Mouse (Mus musculus) limb, embryonic 11.5 days (tissue): Measurements from ENCODE around the gene Milr1. TPM values are rescaled to one million over a fixed set of nuclear protein-coding genes. Genes with fewer than 3 reads are reported as not detected.
"Not testable (repeated sequence)": the region's sequence is repeated elsewhere in the genome, so short reads cannot be mapped to it uniquely, and the experiment has no call there.

Experiments
- ATAC-seq: fragments of 200-750 bp; cut with Nextera tagmentation; 2 replicates; pipeline ENCODE4 v1.8.0; 2017; ENCODE audit warnings: low read depth; ENCODE audit not compliant: insufficient number of reproducible peaks, low FRiP score, low TSS enrichment
- DNase-seq: peaks from one replicate; pipeline ENCODE4 v3.0.0-alpha.2; 2015; ENCODE audit warnings: low spot score
- H3K27ac ChIP-seq: fragments of 300-500 bp; sonication (generic); replicated peaks from 2 replicates; pipeline ENCODE4 v1.5.1; 2014; ENCODE audit warnings: low read depth, mild to moderate bottlenecking, low read length
- H3K27me3 ChIP-seq: fragments of 300-500 bp; sonication (generic); 2 replicates; pipeline ENCODE4 v1.6.1; 2014; ENCODE audit warnings: mild to moderate bottlenecking, low read length, mixed read lengths; ENCODE audit not compliant: control insufficient read depth, insufficient read depth
- H3K36me3 ChIP-seq: fragments of 300-500 bp; sonication (generic); 2 replicates; pipeline ENCODE4 v1.6.1; 2014; ENCODE audit warnings: mild to moderate bottlenecking, low read length, moderate library complexity, mixed read lengths; ENCODE audit not compliant: control insufficient read depth, insufficient read depth
- H3K4me1 ChIP-seq: fragments of 300-500 bp; sonication (generic); 2 replicates; pipeline ENCODE4 v1.6.1; 2014; ENCODE audit warnings: low read length, mixed read lengths; ENCODE audit not compliant: control insufficient read depth, insufficient read depth
- H3K4me2 ChIP-seq: fragments of 300-500 bp; sonication (generic); 2 replicates; pipeline ENCODE4 v1.6.1; 2014; ENCODE audit warnings: low read depth, mild to moderate bottlenecking, moderate library complexity; ENCODE audit not compliant: severe bottlenecking
- H3K4me3 ChIP-seq: fragments of 300-500 bp; sonication (generic); 2 replicates; pipeline ENCODE4 v1.5.1; 2014; ENCODE audit warnings: low read depth, low read length
- H3K9ac ChIP-seq: fragments of 300-500 bp; sonication (generic); 2 replicates; pipeline ENCODE4 v1.6.1; 2014; ENCODE audit warnings: mild to moderate bottlenecking, low read length
- H3K9me3 ChIP-seq: fragments of 300-500 bp; sonication (generic); 2 replicates; pipeline ENCODE4 v1.6.1; 2016; ENCODE audit warnings: low read length; ENCODE audit not compliant: control insufficient read depth
- WGBS: fragments of 180-500 bp; shearing (Covaris S2); extraction: QIAGEN DNeasy Blood & Tissue Kit; methylation state at CpG from one replicate; pipeline ENCODE4 v1.1.7; 2014; 5-methylcytosine and 5-hydroxymethylcytosine counted together
- polyA plus RNA-seq: library from polyadenylated mRNA; unstranded; fragments of >200 nt; fragmentation: Nextera tagmentation; extraction: Ambion mirVana; gene quantifications from 2 replicates; pipeline ENCODE4 v1.2.1, GENCODE M21; 2014

The Milr1 gene
- polyA plus RNA-seq, 1 experiment from 2014 or later, result 0.89 TPM

GRCm38 (mm10) chr11:106724916-106725235, 26.1 kb upstream of the Milr1 start:
- not testable (repeated sequence) for DNase-seq, H3K36me3 ChIP-seq, H3K27me3 ChIP-seq, H3K4me2 ChIP-seq, H3K4me3 ChIP-seq, H3K9me3 ChIP-seq, ATAC-seq, H3K27ac ChIP-seq, H3K9ac ChIP-seq, H3K4me1 ChIP-seq
- WGBS, result 92% methylated on average over 9 of the region's 9 CpGs

- H3K9ac ChIP-seq, result no peak overlapping the region
- H3K27ac ChIP-seq, result no peak overlapping the region
- H3K4me1 ChIP-seq, result peaks cover 3% of the 10 kb centered on the region; the same call in 1 of the 2 replicates
- no peak overlapping the region for H3K4me2 ChIP-seq
- H3K4me3 ChIP-seq, result no peak overlapping the region
- DNase-seq, result no peak
- no peaks in the 10 kb centered on the region for H3K27me3 ChIP-seq
- 18% methylated on average over 5 of the region's 5 CpGs for WGBS
- no peak for ATAC-seq
- H3K9me3 ChIP-seq, result no peaks in the 10 kb centered on the region
- H3K36me3 ChIP-seq, result no peaks in the 10 kb centered on the region
Measured at GRCm38 (mm10) chr11:106727967-106728366, 23.1 kb upstream of the Milr1 start.

- Histone ChIP-seq H3K36me3 (no peaks in the 10 kb centered on the region), H3K9me3 (no peaks in the 10 kb centered on the region), H3K4me3 (no peak overlapping the region), H3K4me1 (peaks cover 3% of the 10 kb centered on the region; the same call in 1 of the 2 replicates), H3K4me2 (no peak overlapping the region), H3K27ac (no peak overlapping the region), H3K9ac (no peak overlapping the region), H3K27me3 (no peaks in the 10 kb centered on the region)
- no peak for DNase-seq
- no peak for ATAC-seq
- 68% methylated on average over 10 of the region's 10 CpGs for WGBS
Measured at GRCm38 (mm10) chr11:106728402-106729366, 22.3 kb upstream of the Milr1 start.

GRCm38 (mm10) chr11:106729656-106730055, 21.4 kb upstream of the Milr1 start:
- H3K27me3 ChIP-seq, result no peaks in the 10 kb centered on the region
- no peak overlapping the region for H3K27ac ChIP-seq
- no peaks in the 10 kb centered on the region for H3K36me3 ChIP-seq
- H3K4me2 ChIP-seq, result no peak overlapping the region
- no peak overlapping the region for H3K9ac ChIP-seq
- no peak overlapping the region for H3K4me3 ChIP-seq
- ATAC-seq, result no peak
- WGBS, result 100% methylated on average over 1 of the region's 1 CpGs
- no peaks in the 10 kb centered on the region for H3K9me3 ChIP-seq
- H3K4me1 ChIP-seq, result peaks cover 3% of the 10 kb centered on the region; the same call in 1 of the 2 replicates
- no peak for DNase-seq

- ATAC-seq (no peak), DNase-seq (no peak)
- no peaks in the 10 kb centered on the region for H3K36me3 ChIP-seq
- no peak overlapping the region for H3K27ac ChIP-seq
- H3K4me3 ChIP-seq, result no peak overlapping the region
- WGBS, result 84% methylated on average over 4 of the region's 4 CpGs
- H3K9ac ChIP-seq, result no peak overlapping the region
- no peaks in the 10 kb centered on the region for H3K27me3 ChIP-seq
- no peak overlapping the region for H3K4me2 ChIP-seq
- peaks cover 3% of the 10 kb centered on the region; the same call in 1 of the 2 replicates for H3K4me1 ChIP-seq
- no peaks in the 10 kb centered on the region for H3K9me3 ChIP-seq
Measured at GRCm38 (mm10) chr11:106730714-106731113, 20.3 kb upstream of the Milr1 start.

- Histone ChIP-seq H3K4me2 (no peak overlapping the region), H3K9me3 (no peaks in the 10 kb centered on the region), H3K4me3 (no peak overlapping the region), H3K9ac (peak overlapping the region; percentile 30; the same call in 1 of the 2 replicates), H3K27me3 (no peaks in the 10 kb centered on the region), H3K27ac (0 out of 2 replicates have a peak overlapping the region, but pooled peaks have one; percentile 21), H3K4me1 (0 out of 2 replicates have a peak, but pooled peaks cover 3% of the 10 kb centered on the region), H3K36me3 (no peaks in the 10 kb centered on the region)
- WGBS, result 83% methylated on average over 3 of the region's 3 CpGs
- no peak for DNase-seq
- ATAC-seq, result no peak
Measured at GRCm38 (mm10) chr11:106736614-106737013, 14.4 kb upstream of the Milr1 start.

GRCm38 (mm10) chr11:106737178-106737621, 13.8 kb upstream of the Milr1 start:
- peak overlapping the region; percentile 24; the same call in 1 of the 2 replicates for H3K9ac ChIP-seq
- no peak overlapping the region for H3K27ac ChIP-seq

GRCm38 (mm10) chr11:106739116-106739515, 11.9 kb upstream of the Milr1 start:
- DNase-seq (no peak), ATAC-seq (no peak)
- 96% methylated on average over 2 of the region's 2 CpGs for WGBS
- Histone ChIP-seq H3K9ac (no peak overlapping the region), H3K27ac (no peak overlapping the region), H3K9me3 (no peaks in the 10 kb centered on the region), H3K4me3 (no peak overlapping the region), H3K36me3 (no peaks in the 10 kb centered on the region), H3K4me2 (no peak overlapping the region), H3K27me3 (no peaks in the 10 kb centered on the region), H3K4me1 (0 out of 2 replicates have a peak, but pooled peaks cover 3% of the 10 kb centered on the region)

More at GRCm38 (mm10) chr11:106737178-106737621, 13.8 kb upstream of the Milr1 start:
- no peaks in the 10 kb centered on the region for H3K36me3 ChIP-seq
- ATAC-seq, result no peak
- H3K9me3 ChIP-seq, result no peaks in the 10 kb centered on the region
- H3K4me1 ChIP-seq, result 0 out of 2 replicates have a peak, but pooled peaks cover 3% of the 10 kb centered on the region
- H3K4me2 ChIP-seq, result no peak overlapping the region
- H3K4me3 ChIP-seq, result no peak overlapping the region
- WGBS, result 28% methylated on average over 12 of the region's 12 CpGs
- DNase-seq, result no peak
- H3K27me3 ChIP-seq, result no peaks in the 10 kb centered on the region
